Mouse (Mus musculus): ENCODE measurements around the gene Oprd1.
A peak's percentile ranks its signal among the peaks of the same experiment; 100 is the strongest.

Oprd1 gene

DNA sequence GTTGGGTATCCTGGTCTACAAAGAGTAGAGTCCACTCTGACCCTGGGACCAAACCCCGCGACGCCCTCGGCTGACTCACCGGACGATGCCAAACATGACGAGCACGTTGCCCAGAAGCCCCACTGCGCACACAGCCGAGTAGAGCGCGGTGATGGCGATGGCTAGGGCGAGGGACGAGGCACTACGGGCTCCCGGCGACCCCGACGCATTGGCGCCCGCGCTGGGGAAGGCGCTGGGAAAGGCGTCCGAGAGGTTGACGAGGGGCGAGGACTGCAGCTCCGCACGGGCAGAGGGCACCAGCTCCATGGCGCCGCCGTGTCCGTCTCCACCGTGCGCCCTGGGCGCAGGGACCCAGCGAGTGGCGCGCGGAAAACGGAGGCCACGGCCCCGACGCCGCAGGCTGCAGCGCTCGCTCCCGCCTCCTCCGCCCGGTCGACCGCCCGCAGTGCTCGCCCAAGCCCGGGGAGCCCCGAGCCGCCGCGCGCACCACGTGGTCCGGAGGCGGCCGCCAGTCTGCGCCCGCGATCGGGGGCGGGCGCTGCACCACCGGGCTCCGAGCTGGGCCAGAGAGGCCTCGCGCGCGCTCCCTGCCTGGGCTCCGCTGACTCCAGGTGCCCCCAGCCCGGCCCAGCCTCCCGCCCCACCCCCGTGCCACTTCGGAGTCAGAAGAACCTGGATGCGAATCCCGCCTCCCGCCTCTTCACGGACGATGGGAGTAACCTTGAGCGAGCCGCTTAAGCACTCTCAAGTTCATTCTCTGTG, at the start of gene Oprd1:
Gene Oprd1, minus strand, starts transcription at position 407 of the 762 bp plus-strand sequence.
- DNase-seq (ENCODE audit: low spot score) = no peak

- DNase-seq (ENCODE audit: low spot score) = no peak
Observed at GRCm38 (mm10) chr4:132187826-132188401, 43.6 kb upstream of the Oprd1 start.

DNA sequence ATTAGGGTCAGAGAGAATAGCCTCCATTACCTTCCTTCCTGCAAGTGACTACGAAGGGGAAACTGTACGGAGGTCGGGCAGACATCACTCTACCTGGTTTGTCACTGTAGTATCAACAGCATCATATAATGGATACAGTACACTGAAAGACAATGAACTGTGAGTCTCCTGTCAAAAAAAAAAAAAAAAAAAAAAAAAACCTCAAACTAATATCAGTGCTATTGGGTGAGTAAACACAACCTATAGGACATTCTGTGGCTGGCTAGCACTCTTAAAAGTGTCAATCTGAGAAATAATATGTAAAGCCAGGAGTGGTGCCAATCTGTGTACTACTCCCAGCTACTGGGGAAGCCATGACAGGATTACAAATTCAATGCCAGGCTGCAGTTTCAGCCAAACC, 38.9 kb upstream of the Oprd1 start:
- DNase-seq (ENCODE audit: low spot score) = no peak

GRCm38 (mm10) chr4:132181721-132182658, 37.7 kb upstream of the Oprd1 start:
- DNase-seq (ENCODE audit: low spot score) = no peak

- DNase-seq (ENCODE audit: low spot score) = peak; percentile 50
Observed at GRCm38 (mm10) chr4:132180710-132181109, 36.4 kb upstream of the Oprd1 start.

DNA sequence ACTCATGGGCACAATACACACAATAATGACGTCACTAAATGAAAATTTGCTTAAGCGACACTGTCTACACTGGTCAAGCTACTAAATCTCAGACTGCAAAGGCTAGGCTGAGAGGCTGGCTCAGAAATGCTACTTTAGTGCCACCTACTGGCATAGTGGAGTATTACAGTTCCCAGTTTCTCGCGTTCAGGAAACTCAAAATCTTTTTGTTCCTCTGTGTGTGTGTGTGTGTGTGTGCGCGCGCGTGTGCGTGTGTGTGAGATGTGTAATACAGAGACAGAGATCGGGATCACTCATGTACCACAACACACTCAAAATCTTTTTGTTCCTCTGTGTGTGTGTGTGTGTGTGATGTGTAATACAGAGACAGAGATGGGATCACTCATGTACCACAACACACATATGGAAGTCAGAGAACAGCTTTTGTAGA, 34.4 kb upstream of the Oprd1 start:
- peak; percentile 79 for DNase-seq (ENCODE audit: low spot score)

GRCm38 (mm10) chr4:132176474-132176873, 32.2 kb upstream of the Oprd1 start:
- no peak for DNase-seq (ENCODE audit: low spot score)

GRCm38 (mm10) chr4:132170891-132171290, 26.6 kb upstream of the Oprd1 start:
- peak; percentile 44 for DNase-seq (ENCODE audit: low spot score)

DNA sequence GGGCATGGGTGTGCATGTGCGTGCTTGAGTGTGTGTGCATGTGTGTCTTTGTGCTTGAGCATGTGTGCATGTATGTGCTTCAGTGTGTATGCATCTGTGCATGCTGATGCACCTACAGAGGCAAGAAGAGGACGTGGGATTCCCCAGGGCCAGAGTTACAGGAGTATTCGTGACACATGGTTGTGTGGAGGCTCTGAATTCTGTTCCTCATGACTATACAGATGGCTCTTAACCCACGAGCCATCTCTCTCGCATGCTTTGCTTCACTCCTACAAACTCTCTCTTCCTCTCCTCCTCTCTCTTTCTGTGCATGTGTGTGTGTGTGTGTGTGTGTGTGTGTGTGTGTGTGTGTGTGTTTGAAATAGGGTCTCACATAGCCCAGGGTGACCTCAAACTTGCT, 25.5 kb upstream of the Oprd1 start:
- no peak for DNase-seq (ENCODE audit: low spot score)

- DNase-seq (ENCODE audit: low spot score) = no peak
Observed at GRCm38 (mm10) chr4:132169271-132169670, 25.0 kb upstream of the Oprd1 start.

DNA sequence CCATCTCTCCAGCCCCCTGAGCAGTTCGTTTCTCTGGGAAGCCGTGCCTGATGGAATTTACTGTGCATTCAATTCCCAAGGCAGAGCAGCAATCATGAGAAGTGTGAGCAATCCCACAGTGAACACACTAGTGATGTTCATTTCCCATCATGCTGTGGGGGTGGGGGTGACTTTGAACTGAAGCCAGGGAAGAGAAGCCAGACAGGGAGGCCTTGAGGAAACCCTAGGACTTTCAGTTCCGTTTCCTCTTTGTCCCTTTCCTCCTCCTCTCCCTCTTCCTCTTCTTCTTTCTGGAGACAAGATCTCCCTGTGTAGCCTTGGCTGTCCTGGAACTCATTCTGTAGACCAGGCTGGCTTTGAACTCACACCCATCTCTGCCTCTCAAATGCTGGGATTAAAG, 23.1 kb upstream of the Oprd1 start:
- no peak for DNase-seq (ENCODE audit: low spot score)

GRCm38 (mm10) chr4:132166350-132167290, 22.3 kb upstream of the Oprd1 start:
- DNase-seq (ENCODE audit: low spot score) = no peak

DNA sequence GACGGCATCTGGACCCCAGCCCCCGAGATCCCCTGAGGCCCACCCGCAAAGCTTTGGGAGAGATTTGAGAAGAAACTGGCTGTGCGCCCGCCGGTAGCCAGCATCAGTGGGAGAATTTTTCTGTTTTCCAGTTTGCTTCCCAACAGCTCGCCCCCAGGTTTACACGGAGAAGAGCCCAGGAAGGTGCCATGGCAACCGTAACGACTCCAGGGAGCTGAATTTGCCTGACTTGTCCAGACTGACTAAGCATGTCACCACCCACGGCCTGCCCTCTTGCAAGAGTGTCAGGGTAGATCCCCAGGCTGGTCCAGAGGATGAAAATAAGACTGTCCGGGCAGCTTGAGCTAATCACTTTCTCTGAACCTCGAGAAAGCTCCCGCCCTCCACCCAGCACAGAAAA, 21.4 kb upstream of the Oprd1 start:
- no peak for DNase-seq (ENCODE audit: low spot score)

DNA sequence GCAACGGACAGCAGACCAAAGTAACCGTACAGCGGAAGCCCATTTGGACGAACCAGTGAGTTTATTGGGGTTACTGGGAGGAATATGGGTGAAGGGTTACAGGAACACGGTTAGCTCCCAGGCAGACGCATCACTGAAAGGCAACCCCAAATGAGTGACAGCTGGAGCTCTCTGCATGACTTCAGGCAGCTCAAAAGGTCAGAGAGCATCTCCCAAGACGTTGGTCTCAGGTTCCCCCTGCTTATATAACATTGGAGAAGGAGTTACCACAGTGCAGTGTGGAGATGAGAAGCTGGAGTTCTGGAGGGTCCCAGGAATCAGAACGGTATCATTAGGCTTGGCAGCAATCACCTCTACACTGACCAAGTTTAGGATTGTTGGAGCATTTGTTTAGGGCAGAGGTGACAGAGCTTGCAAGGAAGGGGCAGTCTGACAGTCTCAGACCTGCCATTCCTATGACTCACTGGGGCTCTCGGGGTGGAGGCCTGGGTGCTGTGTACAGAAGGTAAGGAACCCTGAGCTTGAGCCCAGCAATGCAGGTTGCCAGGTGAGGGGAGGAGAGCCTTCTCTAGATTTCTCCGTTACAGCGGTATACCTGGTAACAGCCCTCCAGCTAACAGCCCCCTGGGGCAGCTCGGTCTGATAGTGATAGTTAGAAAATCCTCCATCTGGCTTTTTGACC, 12.8 kb upstream of the Oprd1 start:
- DNase-seq (ENCODE audit: low spot score) = no peak

DNA sequence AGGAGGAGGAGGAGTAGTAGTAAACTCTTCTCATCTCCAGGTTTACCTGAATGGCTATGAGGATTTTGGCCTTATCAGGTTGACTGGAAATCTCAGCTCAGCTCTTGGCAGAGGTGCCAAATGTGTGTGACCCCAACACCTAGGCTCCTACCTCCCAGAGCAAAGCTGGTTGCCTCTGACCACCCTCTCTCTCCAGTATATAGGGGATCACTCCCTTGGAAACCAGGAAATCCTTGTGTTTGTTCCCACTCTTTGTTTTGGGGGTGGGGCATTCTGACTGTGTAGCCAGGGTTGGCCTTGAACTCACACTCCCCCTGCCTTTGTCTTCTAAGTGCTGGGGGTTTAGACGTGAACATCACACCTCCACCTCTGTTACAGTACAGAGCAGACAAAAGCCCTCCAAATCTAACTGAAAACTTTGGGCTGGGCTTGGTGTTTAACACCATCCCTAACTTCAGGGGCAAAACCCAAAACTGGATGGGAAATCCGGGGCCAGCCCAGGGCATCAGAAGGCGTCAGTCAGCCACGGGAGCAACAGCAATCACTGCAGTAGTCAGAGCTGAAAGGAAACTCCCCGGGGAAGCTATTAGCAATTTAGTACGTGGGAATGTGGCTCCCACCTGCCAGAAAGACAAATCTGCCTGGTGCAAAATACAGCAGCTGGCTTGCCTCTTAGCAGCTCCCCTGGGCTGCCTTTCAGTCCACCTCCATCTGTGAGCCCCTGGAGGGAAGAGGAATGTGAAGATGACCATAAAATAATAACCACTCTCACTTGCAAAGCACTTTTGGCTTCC, 10.8 kb upstream of the Oprd1 start:
- no peak for DNase-seq (ENCODE audit: low spot score)

- no peak for DNase-seq (ENCODE audit: low spot score)
Observed at GRCm38 (mm10) chr4:132151673-132152072, 7.4 kb upstream of the Oprd1 start.

DNA sequence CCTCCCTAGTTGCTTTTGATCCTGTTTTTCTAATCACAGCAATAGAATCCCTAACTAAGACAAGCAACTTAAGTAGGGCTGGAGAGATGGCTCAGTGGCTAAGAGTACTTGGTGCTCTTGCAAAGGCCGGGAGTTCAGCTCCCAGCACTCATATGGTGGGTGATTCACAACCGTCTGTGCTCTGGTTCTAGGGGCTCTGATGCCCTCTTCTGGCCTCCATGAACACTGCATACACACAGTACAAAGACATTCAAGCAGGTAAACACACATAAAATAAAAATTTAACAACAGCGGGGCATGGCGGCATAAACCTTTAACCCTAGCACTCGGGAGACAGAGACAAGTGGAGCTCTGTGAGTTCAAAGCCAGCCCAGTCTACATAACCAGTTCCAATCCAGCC, 1.9 kb upstream of the Oprd1 start:
- DNase-seq (ENCODE audit: low spot score) = no peak

DNA sequence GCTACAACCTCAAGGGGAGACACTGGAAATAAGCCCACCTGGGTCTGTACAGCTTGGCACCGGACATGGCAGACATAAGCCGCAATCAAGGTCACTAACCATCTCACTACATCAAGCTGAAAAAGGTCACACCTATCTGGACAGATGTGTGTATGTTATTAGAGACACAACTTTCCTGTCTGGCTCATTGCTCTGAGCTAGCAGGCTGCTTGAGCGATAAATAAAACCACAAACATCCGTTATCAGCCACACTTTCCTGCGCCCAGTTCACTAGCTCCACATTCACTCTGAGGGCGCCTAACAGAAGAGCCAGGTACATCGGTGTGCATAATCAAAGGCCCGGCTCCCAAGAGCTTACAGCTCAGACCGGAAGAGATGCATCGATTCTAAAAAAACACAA, 806 bp upstream of the Oprd1 start:
- DNase-seq (ENCODE audit: low spot score) = no peak

GRCm38 (mm10) chr4:132138640-132139039, 5.6 kb downstream of the Oprd1 start:
- DNase-seq (ENCODE audit: low spot score) = no peak

DNA sequence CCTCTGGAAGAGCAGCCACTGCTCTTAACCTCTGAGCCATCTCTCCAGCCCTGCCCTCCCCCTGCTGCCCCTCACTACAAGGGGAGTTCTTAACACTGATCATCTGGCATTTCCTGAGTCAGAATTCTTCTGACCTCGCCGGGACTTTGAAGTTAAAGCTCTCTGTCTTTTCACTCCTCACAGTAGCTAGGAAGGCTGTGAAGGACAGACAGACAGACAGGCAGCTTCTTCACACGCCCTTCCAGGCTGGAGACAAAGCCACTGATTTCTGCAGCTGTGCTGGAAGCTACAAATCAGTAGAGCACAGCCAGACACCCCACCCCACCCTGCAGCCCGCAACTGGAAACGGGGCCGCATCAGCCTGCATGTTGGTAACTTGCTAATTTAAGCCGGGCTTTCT, 7.3 kb downstream of the Oprd1 start:
- DNase-seq (ENCODE audit: low spot score) = no peak
